Mouse (Mus musculus): ENCODE measurements at regions not wholly inside any gene's neighbourhood (a gene's known extent, or its start where the extent isn't known, plus 50 kb on each side); places are given as distances from the start of the nearest gene placed in this dataset.

DNA sequence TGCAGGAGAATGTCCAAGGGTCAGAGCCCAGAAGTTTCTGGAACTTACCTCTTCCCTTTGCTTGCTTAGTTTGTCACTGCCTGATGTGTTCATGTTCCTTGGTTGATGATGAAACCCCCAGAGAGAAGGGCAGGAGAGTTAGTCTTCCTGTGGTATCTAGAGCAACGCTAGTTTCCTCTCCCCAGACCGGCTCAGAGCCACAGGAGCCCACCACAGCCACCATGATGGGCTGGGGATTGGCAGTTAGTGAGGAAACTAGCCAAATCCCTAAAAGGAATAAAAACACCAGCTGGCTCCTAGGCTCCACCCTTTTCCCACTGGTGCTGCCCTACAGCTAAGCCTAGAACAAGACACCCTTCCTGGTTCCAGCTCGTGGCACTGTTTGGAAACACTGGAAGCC lies 87.9 kb downstream of the Rplp1 start:
- intact Hi-C loops (cut with DNase I), result no loop called here
- DNase-seq (ENCODE audit: low spot score in 2 of 2), result no peak

DNA sequence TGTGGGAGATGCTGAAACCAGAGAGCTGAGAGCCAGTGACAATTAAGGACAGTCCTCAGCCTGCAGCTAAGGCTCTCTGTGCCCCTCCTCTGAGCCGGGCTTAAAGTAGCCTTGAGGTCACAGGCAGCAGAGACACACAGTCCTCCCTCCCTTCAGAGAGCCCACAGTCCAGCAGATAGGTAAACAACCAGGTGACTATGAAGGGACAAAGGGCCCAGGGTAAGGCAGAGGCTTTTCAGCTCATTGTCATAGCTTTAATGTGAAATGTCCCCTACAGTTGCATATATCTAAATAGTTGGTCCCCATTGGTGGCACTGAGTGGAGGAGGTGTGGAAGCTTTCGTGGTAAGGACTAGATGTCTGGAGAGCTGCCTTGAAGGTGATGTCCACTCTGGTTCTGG lies 88.5 kb downstream of the Rplp1 start:
- DNase-seq (ENCODE audit: low spot score in 2 of 2), result no peak
- intact Hi-C loops (cut with DNase I), result no loop called here

DNA sequence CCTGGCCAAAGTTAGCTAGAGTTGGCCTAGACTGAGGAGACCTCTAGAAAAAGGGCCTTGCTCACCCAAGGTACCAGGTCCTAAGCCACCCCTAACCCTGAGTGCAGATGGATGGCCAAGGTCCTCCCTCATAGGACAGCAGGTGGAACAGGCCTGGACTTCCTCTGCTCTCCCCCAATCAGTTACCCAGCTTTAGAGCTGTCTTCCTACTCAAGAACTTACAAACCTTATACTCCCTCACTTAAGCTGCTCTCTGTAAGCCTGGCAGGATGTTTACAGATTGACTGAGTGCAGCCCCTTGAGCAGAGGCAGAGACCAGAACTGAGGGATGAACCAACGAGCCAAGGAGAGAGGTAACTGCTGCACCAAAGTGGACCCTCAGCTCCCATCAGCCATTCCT lies 94.5 kb downstream of the Rplp1 start:
- intact Hi-C loops (cut with DNase I), result no loop called here
- no peak for DNase-seq (ENCODE audit: low spot score in 2 of 2)

DNA sequence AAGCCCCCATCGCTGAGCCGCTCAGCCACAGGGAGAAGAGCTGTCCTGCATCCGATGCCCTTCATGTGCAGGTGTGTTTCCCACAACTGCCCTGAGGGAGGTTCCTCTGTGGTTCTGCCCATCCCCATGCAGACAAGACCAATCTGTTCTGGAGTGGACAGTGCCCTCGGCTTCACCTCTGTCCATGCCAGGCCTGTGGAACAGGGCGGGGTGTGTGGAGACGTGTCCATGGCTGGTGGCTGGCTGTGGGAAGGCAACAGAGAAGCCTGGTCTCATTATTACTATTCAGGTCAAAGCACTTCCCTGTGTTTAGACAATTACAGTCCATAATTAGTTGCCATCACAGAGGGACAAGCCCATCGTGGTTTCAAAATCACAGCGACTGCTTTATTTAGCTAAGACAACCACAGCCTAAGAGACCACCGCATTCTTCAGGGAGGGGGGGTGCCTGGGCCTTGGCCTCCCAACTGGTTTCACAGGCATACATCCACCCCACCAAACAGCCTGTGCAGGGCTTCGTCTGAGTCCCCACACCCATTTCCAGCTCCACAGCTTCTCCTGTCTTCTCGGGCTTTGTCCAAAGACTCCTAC lies 97.7 kb downstream of the Rplp1 start:
- intact Hi-C loops (cut with DNase I), result no loop called here
- DNase-seq (ENCODE audit: low spot score in 2 of 2), result no peak

DNA sequence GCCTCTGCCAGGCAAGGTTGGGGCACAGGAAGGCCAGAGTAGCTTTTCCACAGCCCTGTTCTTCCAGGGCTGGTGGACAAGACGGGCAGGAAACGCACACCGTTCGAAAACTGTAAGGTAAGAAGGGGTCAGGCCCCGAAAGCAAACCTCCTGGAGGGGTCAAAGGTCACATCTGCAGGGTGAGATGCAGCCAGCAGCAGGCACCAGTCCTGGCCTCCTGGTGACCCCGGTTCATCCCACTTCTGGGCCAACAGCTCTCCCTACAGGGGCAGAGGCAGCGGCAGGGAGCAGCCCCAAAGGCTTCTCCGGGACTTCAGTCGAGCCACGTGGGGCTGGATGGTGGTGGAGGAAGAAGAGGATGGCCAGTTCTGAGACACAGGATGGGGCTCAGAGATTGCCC lies 98.3 kb downstream of the Rplp1 start:
- no peak for DNase-seq (ENCODE audit: low spot score in 2 of 2)
- intact Hi-C loops (cut with DNase I), result no loop called here

DNA sequence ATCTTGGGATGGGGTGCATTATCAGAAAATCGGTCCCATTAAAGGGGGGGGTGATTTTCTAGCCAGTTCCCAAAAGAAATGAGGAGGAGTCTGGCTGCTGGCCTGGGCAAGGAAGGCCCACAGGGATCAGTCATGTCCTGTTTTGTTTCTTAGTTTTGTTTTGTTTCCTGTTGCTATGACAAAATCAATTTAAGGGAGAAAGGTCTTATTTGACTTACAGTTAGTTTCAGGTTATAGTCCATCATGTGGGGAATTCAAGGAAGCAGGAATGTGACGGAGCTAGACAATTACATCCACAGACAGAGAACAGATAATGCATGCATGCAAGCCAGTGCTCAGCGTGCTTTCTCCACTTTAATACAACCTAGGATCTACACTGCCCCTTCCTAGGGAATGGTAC lies 101.1 kb downstream of the Rplp1 start:
- intact Hi-C loops (cut with DNase I), result no loop called here
- no peak for DNase-seq (ENCODE audit: low spot score in 2 of 2)

DNA sequence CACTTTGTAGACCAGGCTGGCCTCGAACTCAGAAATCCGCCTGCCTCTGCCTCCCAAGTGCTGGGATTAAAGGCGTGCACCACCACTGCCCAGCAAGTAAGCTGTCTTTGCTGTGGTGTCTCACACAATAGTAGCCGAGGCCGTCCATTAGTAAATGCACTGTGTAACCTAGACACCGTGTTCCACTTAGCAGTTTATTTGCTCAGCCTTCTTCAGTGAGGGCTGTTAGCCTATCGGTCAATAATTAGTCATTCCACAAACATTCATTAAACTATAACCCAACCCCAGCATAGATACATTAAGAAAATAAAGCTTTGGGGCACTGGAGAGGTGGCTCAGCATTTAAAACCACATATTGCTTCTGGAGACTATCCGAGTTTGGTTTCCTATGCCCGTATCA lies 102.0 kb downstream of the Rplp1 start:
- DNase-seq (ENCODE audit: low spot score in 2 of 2), result no peak
- intact Hi-C loops (cut with DNase I), result no loop called here

DNA sequence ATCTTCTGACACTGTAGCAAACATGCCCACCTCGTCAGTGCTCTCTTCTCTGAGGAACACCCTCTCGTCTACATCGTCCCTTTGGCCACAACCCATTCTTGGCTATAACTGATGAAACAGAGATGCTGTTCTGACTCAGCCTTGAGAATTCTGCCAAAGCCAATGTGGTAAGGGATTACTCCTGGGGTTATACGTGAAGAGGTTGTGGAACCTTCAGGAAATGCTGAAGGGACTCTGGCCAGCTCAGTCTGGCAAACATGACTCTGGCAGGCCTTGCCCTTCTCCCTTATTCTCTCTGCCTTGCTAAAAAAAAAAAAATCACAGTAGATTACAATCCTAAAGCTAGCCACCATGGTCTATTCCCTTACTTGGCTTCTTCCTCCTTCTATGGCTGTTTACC lies 103.9 kb downstream of the Rplp1 start:
- intact Hi-C loops (cut with DNase I), result no loop called here
- no peak for DNase-seq (ENCODE audit: low spot score in 2 of 2)

DNA sequence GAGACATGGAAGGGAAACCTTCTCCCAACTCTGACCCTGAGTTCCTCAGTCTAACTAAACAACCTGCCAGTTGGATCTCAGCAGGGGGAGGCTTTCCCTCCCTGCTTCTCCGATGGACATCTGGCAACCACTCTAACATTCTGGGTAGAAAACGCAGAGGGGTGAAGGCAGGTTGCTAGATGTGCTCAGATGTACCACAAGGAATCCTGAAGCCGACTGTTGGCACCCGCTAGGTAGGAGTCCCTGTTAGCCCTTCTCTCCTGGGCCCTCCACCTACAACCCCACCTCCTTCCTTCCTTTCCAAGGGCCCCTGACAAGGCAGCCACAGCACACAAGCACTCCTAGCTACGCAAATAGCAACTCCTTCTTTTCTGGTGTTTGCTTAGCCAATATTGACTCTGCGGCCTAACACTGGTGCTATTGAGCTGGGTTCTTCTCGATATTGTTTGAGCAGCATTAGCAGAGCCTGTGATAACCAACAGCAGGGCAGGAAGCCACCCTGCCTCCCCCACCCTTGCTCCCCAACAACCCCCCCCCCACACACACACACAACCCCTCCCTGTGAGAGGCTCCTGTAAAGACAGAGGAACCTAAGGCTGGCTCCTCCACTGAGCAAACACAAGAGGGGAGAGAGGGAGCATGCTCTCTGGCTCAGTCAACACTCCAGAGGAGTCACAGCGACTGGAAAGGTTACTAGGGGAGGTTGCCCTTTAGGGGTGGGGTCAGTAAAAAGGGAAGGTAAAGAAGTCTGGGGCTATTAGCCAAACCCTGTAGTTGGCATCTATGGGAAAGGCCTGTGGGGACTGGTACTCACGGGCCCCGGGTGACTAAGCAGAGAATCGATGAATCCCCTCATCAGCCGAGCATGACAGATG lies 105.8 kb downstream of the Rplp1 start:
- intact Hi-C loops (cut with DNase I), result no loop called here
- no peak for DNase-seq (ENCODE audit: low spot score in 2 of 2)

DNA sequence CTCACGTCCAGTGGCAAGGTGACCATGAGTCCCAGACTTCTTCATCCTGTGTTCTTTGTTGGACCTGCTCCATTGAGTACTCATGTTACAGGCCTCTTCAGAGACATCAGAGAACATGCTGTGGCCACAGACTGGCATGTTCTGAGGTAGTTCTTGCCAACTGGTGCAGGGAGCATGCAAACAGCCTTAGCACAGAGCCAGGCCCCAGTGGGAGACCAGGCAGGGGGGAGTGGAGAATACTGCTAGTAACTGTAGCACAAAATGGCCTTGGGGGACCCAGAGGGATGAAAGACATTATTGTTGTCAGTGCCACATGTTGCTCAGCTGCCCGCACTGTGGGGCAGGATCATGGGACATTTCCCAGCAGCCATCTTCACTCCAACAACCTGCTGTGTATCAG lies 108.4 kb downstream of the Rplp1 start:
- intact Hi-C loops (cut with DNase I), result no loop called here
- no peak for DNase-seq (ENCODE audit: low spot score in 2 of 2)

DNA sequence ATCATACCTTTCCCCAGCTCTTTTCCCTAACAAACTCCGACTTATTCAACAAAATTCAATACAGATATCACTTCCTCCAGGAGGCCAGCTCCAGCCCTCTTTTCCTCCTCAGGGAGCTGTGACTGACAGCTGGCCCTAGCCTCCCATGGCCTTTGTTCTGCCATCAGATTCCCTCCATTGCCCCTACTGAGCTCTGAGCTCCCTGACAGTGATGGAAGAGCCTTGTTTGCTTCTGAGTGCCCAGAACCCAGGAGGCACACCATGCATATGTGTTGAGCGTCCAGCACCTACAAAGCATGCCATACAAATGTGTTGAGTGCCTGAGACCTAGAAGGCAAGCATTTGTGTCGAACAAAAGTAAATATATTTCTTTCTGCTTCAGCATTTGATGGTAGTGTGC lies 110.8 kb downstream of the Rplp1 start:
- no peak for DNase-seq (ENCODE audit: low spot score in 2 of 2)
- intact Hi-C loops (cut with DNase I), result no loop called here

DNA sequence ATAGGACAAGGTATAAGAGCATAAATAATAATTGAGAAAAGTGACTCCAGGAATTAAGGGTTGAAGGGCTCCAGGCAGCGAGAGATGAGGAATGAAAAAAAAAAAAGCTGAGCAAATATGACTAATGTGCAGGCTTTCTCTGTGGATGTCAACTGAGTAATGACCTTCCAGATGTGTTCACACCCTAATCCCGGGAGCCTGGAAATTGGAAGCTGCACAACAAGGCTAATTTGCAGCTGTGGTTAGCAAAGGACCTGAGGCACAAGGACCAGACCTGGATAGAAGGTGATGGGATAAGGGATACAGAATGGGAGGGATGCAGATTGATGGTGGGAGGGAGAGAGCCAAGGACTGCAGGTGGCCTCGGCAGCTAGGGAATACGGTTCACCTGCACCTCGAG lies 111.6 kb downstream of the Rplp1 start:
- intact Hi-C loops (cut with DNase I), result no loop called here
- no peak for DNase-seq (ENCODE audit: low spot score in 2 of 2)

DNA sequence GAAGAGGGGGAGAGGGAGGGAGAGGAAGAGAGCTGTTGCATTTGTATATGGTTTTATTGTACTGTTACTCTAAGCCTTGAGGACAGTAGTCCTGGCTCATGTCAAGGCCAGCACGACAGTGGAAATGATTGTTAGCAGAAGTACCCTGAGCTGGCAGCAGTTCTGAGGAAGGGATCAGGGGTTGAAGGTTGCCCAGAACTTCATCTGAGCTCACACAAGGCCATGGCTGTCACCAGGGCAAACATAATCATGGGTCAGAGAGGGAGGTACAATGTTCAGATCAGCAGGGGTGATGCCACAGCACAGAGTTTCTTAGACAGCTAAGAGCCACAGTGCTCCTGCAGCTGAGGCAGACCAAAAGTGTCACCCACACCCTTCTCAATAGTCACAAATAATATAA lies 114.8 kb downstream of the Rplp1 start:
- intact Hi-C loops (cut with DNase I), result no loop called here
- no peak for DNase-seq (ENCODE audit: low spot score in 2 of 2)

DNA sequence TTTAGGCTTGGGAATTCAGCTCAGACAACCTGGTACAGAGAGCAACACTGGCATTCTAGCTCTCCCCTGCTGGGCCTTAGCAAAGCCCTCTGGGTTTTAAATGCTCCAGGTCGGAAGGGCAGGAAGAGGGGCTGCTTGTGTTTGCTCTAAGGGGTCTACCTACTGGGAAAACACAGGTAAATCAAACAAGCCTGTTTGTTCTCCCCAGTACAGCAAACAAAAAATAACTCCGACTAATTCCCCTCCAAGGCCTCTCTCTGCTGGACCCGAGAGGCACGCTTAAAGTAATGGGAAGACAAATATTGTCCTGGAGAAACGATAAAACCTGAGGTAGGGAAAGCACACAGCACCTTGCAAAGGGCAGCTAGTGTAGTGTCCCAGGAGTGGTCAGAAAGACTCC lies 118.4 kb downstream of the Rplp1 start:
- DNase-seq (ENCODE audit: low spot score in 2 of 2), result no peak
- intact Hi-C loops (cut with DNase I), result no loop called here

DNA sequence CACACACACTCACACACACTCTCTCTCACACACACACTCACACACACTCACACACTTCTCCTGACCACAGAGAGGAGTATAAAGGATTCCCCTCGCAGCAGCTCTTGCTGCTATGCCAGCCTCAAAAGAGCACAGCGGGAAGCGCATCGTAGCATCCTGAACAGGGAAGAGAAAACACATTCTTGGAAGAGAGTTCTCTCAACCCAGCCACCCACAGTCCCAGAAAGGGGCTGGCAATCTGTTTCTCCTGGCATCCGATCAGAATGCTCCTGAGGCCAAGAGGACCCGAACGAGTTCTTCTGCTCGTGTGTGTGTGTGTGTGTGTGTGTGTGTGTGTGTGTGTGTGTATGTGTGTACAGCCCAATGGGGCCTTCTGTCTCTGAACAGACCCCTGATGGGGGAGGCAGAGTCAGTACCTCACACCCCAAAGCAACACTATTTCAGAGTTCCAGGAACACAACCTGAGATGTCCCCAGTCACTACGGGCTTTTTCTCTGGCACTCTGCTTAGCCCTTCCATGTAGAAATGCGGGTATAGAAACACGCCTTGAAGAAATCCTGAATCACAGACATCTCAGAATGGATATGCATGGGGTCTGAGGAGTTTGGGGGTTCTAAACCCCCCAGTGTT lies 122.8 kb downstream of the Rplp1 start:
- intact Hi-C loops (cut with DNase I), result no loop called here
- peak; percentile 71 to 83 for DNase-seq (ENCODE audit: low spot score in 2 of 2)

DNA sequence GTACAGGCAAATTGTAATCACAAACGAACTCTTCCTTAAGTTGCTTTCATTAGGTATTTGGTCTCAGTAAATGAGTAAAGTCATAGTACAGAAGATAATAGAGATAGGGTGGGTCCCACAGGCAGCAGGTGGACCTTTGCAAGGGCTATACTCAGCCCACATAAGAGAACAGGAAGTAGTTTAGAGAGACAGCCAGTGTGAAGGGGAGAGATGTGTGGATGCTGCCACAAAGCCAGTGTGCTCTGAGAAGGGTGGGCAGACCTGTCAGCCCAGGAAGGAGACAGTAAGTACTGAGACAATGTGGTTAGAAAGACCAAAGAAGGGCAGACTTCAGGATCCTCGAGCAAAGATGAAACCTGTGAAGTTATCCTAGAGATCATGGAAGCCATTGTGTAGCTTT lies 123.5 kb downstream of the Rplp1 start:
- DNase-seq (ENCODE audit: low spot score in 2 of 2), result no peak
- intact Hi-C loops (cut with DNase I), result no loop called here

DNA sequence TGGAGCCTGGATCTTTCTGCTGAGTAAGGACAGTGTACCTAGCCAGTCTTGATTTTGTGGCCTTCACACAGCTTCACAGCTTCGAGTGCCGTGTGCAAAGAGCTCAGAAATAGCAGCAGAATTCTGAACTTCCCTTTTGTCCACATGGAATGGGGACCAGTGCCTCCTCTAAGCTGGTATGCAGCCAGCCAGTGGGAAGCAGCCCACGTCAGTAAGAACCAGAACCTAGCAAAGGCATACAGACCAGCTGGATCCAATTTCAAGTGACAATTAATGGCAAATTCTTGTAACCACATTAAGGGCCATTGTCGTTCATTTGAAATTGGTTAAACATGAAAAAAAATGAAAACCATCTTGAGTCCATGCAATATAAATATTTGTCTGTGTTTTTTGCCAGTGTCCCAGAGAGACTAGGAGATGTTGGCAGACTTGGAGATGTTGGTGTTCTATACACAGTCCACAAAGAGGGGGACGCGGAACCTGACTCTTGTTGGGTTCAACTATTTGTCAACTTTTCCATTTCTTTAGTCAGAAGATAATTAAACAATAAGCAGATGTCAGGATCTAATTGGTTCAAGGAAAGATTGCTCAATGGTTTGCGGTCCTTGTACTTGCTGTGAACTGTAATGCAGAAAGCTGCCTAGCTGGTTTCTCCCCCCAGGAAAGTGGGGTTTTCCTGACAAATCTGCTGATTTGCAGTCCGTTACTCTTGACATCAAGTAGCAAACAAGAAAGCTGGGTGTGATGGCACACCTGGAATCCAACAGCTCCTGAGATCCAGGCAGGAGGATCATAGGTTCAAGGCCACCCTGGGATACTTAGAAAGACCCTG lies 125.1 kb downstream of the Rplp1 start:
- peak in 1 of 2 experiments; percentile 16 for DNase-seq (ENCODE audit: low spot score in 2 of 2)
- intact Hi-C loops (cut with DNase I), result no loop called here

DNA sequence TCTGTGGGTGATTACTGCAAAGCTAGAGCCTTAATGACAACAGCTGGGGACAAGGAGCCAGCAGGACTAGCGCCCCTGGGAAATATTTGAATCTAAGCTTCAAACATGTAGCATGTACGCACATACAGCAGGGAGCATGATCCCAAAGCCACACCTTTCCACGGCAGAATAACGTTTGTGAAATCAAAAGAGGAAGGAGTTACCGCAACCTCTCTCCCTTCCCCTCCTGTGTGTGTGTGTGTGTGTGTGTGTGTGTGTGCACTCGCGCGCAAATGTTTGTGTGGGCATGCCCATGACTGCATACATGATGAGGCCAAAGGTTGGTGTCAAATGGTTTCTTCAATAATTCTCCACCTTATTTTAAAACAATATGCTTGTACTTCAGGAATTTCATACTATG lies 132.9 kb downstream of the Rplp1 start:
- intact Hi-C loops (cut with DNase I), result no loop called here
- DNase-seq (ENCODE audit: low spot score in 2 of 2), result no peak

DNA sequence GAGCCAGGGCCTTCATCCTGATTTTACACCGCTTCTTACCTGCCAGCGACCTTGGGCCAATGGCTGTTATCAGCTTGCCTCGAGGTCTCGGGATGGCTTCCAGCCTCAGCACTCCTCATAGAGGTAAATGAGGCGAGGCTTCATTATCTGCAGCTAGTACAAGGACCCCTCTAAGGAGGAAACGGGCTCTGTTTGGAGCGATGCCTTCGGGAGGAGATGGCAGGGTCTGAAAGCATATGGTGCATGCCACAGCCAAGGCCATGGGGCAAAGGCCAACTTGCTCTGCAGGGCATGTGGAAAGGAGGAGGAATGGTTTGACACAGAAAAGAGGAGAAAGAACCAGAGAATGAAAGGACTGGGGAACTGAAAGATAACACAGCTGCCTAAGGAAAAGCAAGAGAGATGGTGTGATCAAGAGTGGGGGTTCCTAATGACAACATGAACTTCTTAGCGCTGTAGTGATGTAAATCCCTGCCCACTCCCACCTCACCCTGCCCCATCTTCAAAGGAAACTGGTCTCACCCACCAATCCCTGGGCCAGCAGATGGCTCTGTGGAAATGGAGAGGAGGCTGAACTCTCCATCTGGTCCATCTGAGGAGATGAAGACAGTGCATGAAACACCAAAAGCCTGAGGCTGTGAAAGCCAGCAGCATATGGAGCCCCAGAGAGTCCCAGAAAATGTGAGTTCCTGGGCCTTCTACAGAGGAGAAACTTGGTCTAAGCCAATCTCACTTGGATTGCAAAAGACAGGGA lies 134.0 kb downstream of the Rplp1 start:
- intact Hi-C loops (cut with DNase I), result no loop called here
- peak in 1 of 2 experiments; percentile 34 for DNase-seq (ENCODE audit: low spot score in 2 of 2)

Data from left cerebral cortex, postnatal 14 days (tissue).